Mouse (Mus musculus) intestine, postnatal 0 days (tissue): ENCODE results near the gene Notch2. TPM values are rescaled to one million over a fixed set of nuclear protein-coding genes. Genes with fewer than 3 reads are reported as not detected.

Experiments used
- ATAC-seq: fragments of 200-750 bp; cut with Nextera tagmentation; 2 replicates; pipeline ENCODE4 v1.8.0; 2017; ENCODE audit warnings: mild to moderate bottlenecking, moderate TSS enrichment, moderate library complexity
- H3K27ac ChIP-seq: fragments of 300-500 bp; sonication (generic); 2 replicates; pipeline ENCODE4 v1.5.1; 2014; ENCODE audit warnings: mild to moderate bottlenecking, low read depth, low read length, moderate library complexity
- H3K27me3 ChIP-seq: fragments of 300-500 bp; sonication (generic); replicated peaks from 2 replicates; pipeline ENCODE4 v1.6.1; 2014; ENCODE audit warnings: low read length, mixed read lengths; ENCODE audit not compliant: control insufficient read depth, insufficient read depth
- H3K36me3 ChIP-seq: fragments of 300-500 bp; sonication (generic); 2 replicates; pipeline ENCODE4 v1.6.1; 2014; ENCODE audit warnings: mild to moderate bottlenecking, moderate library complexity; ENCODE audit not compliant: control insufficient read depth, insufficient read depth
- H3K4me1 ChIP-seq: fragments of 300-500 bp; sonication (generic); replicated peaks from 2 replicates; pipeline ENCODE4 v1.6.1; 2014; ENCODE audit warnings: antibody characterized with exemption, low read length, mixed read lengths; ENCODE audit not compliant: control insufficient read depth, insufficient read depth
- H3K4me2 ChIP-seq: fragments of 300-500 bp; sonication (generic); replicated peaks from 2 replicates; pipeline ENCODE4 v1.6.1; 2014; ENCODE audit warnings: low read depth, mild to moderate bottlenecking, moderate library complexity
- H3K4me3 ChIP-seq: fragments of 300-500 bp; sonication (generic); 2 replicates; pipeline ENCODE4 v1.5.1; 2014; ENCODE audit warnings: low read depth, low read length
- H3K9ac ChIP-seq: fragments of 300-500 bp; sonication (generic); 2 replicates; pipeline ENCODE4 v1.6.1; 2014; ENCODE audit warnings: mild to moderate bottlenecking, low read depth, low read length
- H3K9me3 ChIP-seq: fragments of 300-500 bp; sonication (generic); 2 replicates; pipeline ENCODE4 v1.6.1; 2016; ENCODE audit warnings: mixed run types; ENCODE audit not compliant: control insufficient read depth
- CTCF ChIP-seq: sonication (generic); IDR thresholded peaks from 2 replicates; pipeline ENCODE4 v1.5.1; 2016; ENCODE audit warnings: low read depth, mild to moderate bottlenecking, control low read depth, antibody characterized with exemption, moderate library complexity
- WGBS: fragments of 180-500 bp; shearing (Covaris S2); extraction: QIAGEN DNeasy Blood & Tissue Kit; methylation state at CpG from one replicate; pipeline ENCODE4 v1.1.7; 2014; 5-methylcytosine and 5-hydroxymethylcytosine counted together
- polyA plus RNA-seq: library from polyadenylated mRNA; unstranded; fragments of >200 nt; fragmentation: Nextera tagmentation; extraction: Ambion mirVana; gene quantifications from 2 replicates; pipeline ENCODE4 v1.2.1, GENCODE M21; 2015

Gene Notch2
- polyA plus RNA-seq, 1 experiment from 2014 or later, result 4.9 TPM

DNA sequence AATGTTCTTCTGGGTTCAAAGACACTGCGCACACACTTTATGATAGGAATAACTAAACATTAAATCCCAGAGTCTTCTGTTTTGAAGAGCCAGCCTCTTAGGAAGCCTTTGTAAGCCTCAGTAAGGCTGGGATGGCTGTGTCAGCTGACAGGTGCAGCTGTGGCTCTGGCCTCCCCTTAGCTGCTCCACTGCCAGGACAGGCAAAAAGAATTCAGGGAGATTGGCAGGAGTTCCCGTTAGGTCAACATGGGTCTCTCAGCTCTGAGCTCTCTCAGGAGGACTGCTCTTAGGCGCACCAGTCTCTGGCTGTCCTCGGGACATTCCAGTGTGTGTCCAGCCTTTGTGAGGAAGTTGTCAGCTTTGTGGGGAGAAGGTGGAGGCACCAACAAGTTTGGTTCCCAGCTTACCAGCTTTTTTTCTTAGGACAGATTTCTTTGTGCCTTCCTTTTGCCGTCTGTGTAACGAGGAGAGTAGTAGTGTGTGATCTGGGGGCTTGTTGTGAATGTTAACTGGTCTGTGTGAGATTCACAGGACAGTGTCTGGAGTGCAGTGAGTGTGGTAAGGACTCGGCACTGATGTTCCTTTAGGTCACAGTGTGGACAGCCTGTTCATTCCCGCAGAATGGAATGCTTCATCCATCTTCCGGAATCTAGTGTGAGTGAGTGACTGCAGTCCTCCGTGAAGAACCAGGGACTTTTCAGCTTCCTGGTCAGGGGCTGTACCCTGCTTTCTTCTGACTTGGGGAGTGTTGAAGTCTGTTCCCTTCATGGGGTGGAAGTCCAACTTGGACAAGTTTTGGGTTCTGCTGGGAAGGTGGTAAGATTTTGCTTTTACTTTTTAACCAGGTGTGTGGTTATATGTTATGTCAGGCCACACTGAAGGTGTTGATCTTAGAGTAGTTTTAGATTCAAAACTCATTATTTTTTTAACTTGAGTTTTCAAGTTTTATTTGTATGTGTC is 12.9 kb downstream of the Notch2 start:
- H3K9ac ChIP-seq, result no peak overlapping the region
- WGBS, result 52% methylated on average over 10 of the region's 10 CpGs
- H3K9me3 ChIP-seq, result no peaks in the 10 kb centered on the region
- no peaks in the 10 kb centered on the region for H3K27me3 ChIP-seq
- no peaks in the 10 kb centered on the region for H3K36me3 ChIP-seq
- H3K27ac ChIP-seq, result peak overlapping the region; percentile 50; the same call in 1 of the 2 replicates
- no peak overlapping the region for H3K4me3 ChIP-seq
- H3K4me1 ChIP-seq, result peaks cover 12% of the 10 kb centered on the region; the same call in 1 of the 2 replicates
- H3K4me2 ChIP-seq, result no peak overlapping the region
- ATAC-seq, result no peak
- no peak for TF ChIP-seq CTCF

DNA sequence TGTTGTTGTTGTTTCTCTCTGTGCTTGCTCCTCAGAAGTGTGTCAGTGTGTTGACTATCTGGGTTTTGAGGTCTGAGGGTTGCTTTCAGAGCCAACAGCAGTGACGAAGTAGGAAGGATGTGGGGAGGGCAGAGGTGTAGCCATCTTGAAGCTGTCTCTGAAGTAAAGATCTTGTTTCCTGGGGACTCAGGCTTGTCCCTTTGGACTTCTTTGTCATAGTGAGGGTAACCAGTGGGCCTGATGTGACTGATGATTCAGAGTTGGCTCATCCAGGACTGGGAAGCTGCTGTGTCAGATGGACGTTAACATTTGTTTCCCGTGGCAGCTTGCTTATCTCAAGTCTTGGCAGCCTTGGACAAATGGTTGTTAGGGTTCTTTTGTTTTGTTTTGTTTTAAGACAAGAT is 14.0 kb downstream of the Notch2 start:
- H3K9me3 ChIP-seq, result no peaks in the 10 kb centered on the region
- no peak for ATAC-seq
- no peak overlapping the region for H3K4me3 ChIP-seq
- no peak for TF ChIP-seq CTCF
- no peak overlapping the region for H3K9ac ChIP-seq
- H3K4me1 ChIP-seq, result peaks cover 13% of the 10 kb centered on the region; the same call in 1 of the 2 replicates
- no peaks in the 10 kb centered on the region for H3K27me3 ChIP-seq
- H3K27ac ChIP-seq, result no peak overlapping the region
- H3K36me3 ChIP-seq, result no peaks in the 10 kb centered on the region
- WGBS, result 41% methylated on average over 3 of the region's 3 CpGs
- no peak overlapping the region for H3K4me2 ChIP-seq

GRCm38 (mm10) chr3:98028072-98028471 is 14.7 kb downstream of the Notch2 start:
- H3K36me3 ChIP-seq, result no peaks in the 10 kb centered on the region
- no peak overlapping the region for H3K9ac ChIP-seq
- H3K27ac ChIP-seq, result no peak overlapping the region
- H3K4me1 ChIP-seq, result peaks cover 13% of the 10 kb centered on the region; the same call in 1 of the 2 replicates
- no peak overlapping the region for H3K4me3 ChIP-seq
- no peak for TF ChIP-seq CTCF
- no peak for ATAC-seq
- H3K9me3 ChIP-seq, result no peaks in the 10 kb centered on the region
- H3K27me3 ChIP-seq, result no peaks in the 10 kb centered on the region
- no peak overlapping the region for H3K4me2 ChIP-seq
- WGBS, result 53% methylated on average over 4 of the region's 4 CpGs

DNA sequence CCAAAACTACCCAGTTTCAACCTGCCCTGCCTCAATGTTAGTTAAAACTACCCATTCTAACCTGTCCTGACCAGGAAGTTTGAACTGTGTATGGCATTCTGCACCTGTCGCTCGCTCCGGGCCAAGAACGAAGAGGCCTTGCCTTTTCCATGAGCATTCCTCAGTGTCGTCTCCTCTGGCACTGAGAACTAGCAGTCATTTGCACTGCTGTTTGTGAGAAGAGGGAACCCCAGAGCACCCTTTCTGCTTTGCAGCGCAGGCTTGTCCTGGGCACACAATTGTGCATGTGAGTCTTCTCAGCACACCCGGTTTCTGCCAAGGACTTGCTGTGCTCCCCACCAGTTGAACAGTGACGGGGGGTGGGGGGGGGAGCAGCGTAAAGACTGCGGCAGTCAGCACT is 15.6 kb downstream of the Notch2 start:
- no peak overlapping the region for H3K27ac ChIP-seq
- H3K4me3 ChIP-seq, result no peak overlapping the region
- no peaks in the 10 kb centered on the region for H3K9me3 ChIP-seq
- no peak for ATAC-seq
- H3K4me2 ChIP-seq, result no peak overlapping the region
- 70% methylated on average over 10 of the region's 10 CpGs for WGBS
- no peak overlapping the region for H3K9ac ChIP-seq
- peaks cover 13% of the 10 kb centered on the region; the same call in 1 of the 2 replicates for H3K4me1 ChIP-seq
- H3K36me3 ChIP-seq, result no peaks in the 10 kb centered on the region
- no peak for TF ChIP-seq CTCF
- H3K27me3 ChIP-seq, result no peaks in the 10 kb centered on the region

- Histone ChIP-seq H3K4me3 (no peak overlapping the region), H3K36me3 (no peaks in the 10 kb centered on the region), H3K4me2 (no peak overlapping the region), H3K27ac (no peak overlapping the region; the same call in 1 of the 2 replicates), H3K4me1 (peaks cover 10% of the 10 kb centered on the region; the same call in 1 of the 2 replicates), H3K9me3 (no peaks in the 10 kb centered on the region), H3K9ac (no peak overlapping the region), H3K27me3 (no peaks in the 10 kb centered on the region)
- ATAC-seq, result peak; percentile 71; the same call in 1 of the 2 replicates
- 39% methylated on average over 7 of the region's 7 CpGs for WGBS
- TF ChIP-seq CTCF, result no peak
Observed at GRCm38 (mm10) chr3:98031104-98031503, 17.8 kb downstream of the Notch2 start.

- TF ChIP-seq CTCF, result no peak
- ATAC-seq, result no peak
- H3K36me3 ChIP-seq, result no peaks in the 10 kb centered on the region
- no peak overlapping the region for H3K4me3 ChIP-seq
- no peak overlapping the region for H3K9ac ChIP-seq
- no peak overlapping the region for H3K4me2 ChIP-seq
- WGBS, result 58% methylated on average over 3 of the region's 3 CpGs
- no peak overlapping the region for H3K27ac ChIP-seq
- no peaks in the 10 kb centered on the region for H3K9me3 ChIP-seq
- no peaks in the 10 kb centered on the region for H3K27me3 ChIP-seq
- peaks cover 9% of the 10 kb centered on the region; the same call in 1 of the 2 replicates for H3K4me1 ChIP-seq
Observed at GRCm38 (mm10) chr3:98032191-98032590, 18.9 kb downstream of the Notch2 start.
